Mouse (Mus musculus) stomach, postnatal 0 days (tissue): ENCODE data around the gene Capn2.

Source experiments
- CTCF ChIP-seq: IDR thresholded peaks from 2 replicates; pipeline ENCODE4 v1.5.1; 2016; ENCODE audit warnings: antibody characterized with exemption, low read depth, mild to moderate bottlenecking, moderate library complexity
- EP300 ChIP-seq: optimal IDR thresholded peaks from 2 replicates; pipeline ENCODE3; 2016; ENCODE audit warnings: antibody characterized with exemption

DNA sequence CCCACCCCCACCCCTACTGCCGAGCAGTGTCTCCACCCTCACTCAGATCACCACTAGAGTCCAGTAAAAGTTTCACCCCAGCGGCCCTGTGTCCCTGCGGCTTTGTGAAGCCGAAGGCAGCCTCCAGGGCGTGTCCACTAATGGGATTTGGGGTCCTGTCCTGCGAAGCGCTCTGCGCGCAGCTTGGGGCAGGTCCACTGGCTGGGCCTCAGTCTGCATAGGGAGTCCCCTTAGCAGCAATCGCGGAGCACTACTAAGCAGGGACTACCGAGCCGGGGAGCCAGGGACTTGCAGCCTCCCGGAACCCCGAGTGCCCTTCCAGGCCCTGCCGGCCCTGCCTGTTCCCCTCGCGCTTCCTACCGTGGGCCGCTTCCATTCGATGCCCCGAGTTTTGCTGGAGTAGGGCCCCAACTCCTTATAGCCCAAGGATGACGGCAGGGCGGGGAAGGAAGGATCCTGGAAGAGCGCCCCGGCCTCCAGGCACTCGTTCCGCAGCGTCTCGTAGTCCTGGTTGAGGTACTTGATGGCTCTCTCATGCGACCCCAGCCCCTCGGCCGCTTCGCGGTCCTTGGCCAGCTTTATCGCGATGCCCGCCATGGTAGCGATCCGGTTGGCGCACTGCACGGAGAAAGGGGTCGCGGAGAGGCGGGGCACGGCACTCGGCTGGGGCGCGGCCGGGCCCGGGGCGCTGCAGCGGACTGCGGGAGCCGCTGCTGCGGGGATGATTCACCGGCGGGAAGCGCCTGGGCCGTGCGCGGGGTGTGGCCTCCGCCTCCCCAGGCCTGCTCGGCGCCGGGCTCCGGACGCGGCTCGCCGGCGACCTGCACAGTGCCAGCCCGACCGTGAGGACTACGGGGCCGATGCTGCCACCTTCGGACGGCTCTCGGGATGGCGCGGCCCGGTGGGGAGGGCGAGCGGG, at the start of gene Capn2:
- TF ChIP-seq CTCF, result peak; percentile 78
- no peak for TF ChIP-seq EP300
